In genomic region chr7:29452991-29453741, GRCm38 (mm10) we compare ENCODE assay signal across 9 mouse cellular contexts.
DNase-seq lines count a peak whose midpoint lies in the region; ATAC-seq and TF ChIP-seq lines count a peak whose summit lies in the region.
"Had no signal": no experiment of that assay in that cellular context is flagged by ENCODE, and none has a peak within 500 bp of the region (broad histone marks: within the 10 kb centered on the region; RNA-seq: fewer than 3 reads in every experiment).

No protein-coding gene starts in this region.

- no peak overlapping the region for H3K4me3 ChIP-seq in C2C12 (ENCODE audit: insufficient read depth, poor library complexity, severe bottlenecking)
- H3K4me3 ChIP-seq in forebrain, embryonic 14.5 days (ENCODE audit: low read depth, low read length) = no peak overlapping the region

- ATAC-seq in forebrain, embryonic 14.5 days = peak; percentile 45; the same call in 1 of the 2 replicates
- ATAC-seq: Patski had no signal

- peaks cover 54% of the 10 kb centered on the region for H3K79me3 ChIP-seq in C2C12 (ENCODE audit: low read depth)

- no peak for TF ChIP-seq CTCF in C2C12 (IDR thresholded peaks at IDR 0.05; ENCODE audit: control insufficient read depth, insufficient read depth, insufficient read length)

- WGBS in forebrain, embryonic 14.5 days = 20% methylated on average over 18 of the region's 18 CpGs

- peak overlapping the region; percentile 9; the same call in 1 of the 2 replicates for H3K4me2 ChIP-seq in forebrain, embryonic 14.5 days (ENCODE audit: low read length)

- H3K27me3 ChIP-seq in C2C12 (ENCODE audit: control insufficient read depth, insufficient read depth, insufficient read length) = no peaks in the 10 kb centered on the region
- H3K27me3 ChIP-seq in forebrain, embryonic 14.5 days (replicated peaks; ENCODE audit: control insufficient read depth, insufficient read depth, low read length) = no peaks in the 10 kb centered on the region
- H3K27me3 ChIP-seq: Patski had no signal

- H3K4me1 ChIP-seq in forebrain, embryonic 14.5 days (ENCODE audit: control insufficient read depth, insufficient read depth, low read length) = peaks cover 8% of the 10 kb centered on the region; the same call in 1 of the 2 replicates

- peak overlapping the region; percentile 27 for H3ac ChIP-seq in C2C12 (ENCODE audit: control insufficient read depth, insufficient read length, low read depth)

- peaks cover 86% of the 10 kb centered on the region for H3K79me2 ChIP-seq in C2C12 (ENCODE audit: control insufficient read depth, insufficient read depth)

- peak overlapping the region; percentile 17; the same call in 1 of the 2 replicates for H3K27ac ChIP-seq in forebrain, embryonic 14.5 days (ENCODE audit: low read depth, low read length)

- no peaks in the 10 kb centered on the region for H3K36me3 ChIP-seq in C2C12 (ENCODE audit: control insufficient read depth, insufficient read depth)
- no peaks in the 10 kb centered on the region for H3K36me3 ChIP-seq in forebrain, embryonic 14.5 days (ENCODE audit: control insufficient read depth, insufficient read depth, low read length)

- intact Hi-C loops in heart, postnatal 14 days (cut with DNase I) = no loop called here

- no peaks in the 10 kb centered on the region for H3K9me3 ChIP-seq in forebrain, embryonic 14.5 days (replicated peaks; ENCODE audit: control insufficient read depth, low read length)

- peak; percentile 43 for DNase-seq in cerebellum, adult 11 months
- peak; percentile 53 for DNase-seq in forebrain, embryonic 14.5 days (ENCODE audit: low spot score)
- DNase-seq in heart, postnatal 14 days = peak; percentile 77 to 78
- peak; percentile 81 to 88 for DNase-seq in kidney, postnatal 36 days
- peak; percentile 94 for DNase-seq in lung, postnatal 10 days
- peak; percentile 59 to 73 for DNase-seq in right cerebral cortex, postnatal 10 days (ENCODE audit: low spot score in 2 of 2)
- no peak for DNase-seq in thymus, postnatal 10 days (ENCODE audit: low spot score in 2 of 2)

- no peak overlapping the region; the same call in 1 of the 2 replicates for H3K9ac ChIP-seq in forebrain, embryonic 14.5 days (ENCODE audit: low read length)

TF ChIP-seq in C2C12, 6 proteins besides CTCF, POLR2A, EP300 and RAD21:
- no peak for TF ChIP-seq USF1 (IDR thresholded peaks at IDR 0.05; ENCODE audit: low read depth)
- TF ChIP-seq MYOD1 (IDR thresholded peaks at IDR 0.05; ENCODE audit: control insufficient read depth, insufficient read length, low read depth) = no peak

Comparison
In these comparisons a context has a peak if more than half of its experiments do, and no peak if none do; other contexts are left out.
1. DNase-seq: peak in cerebellum, adult 11 months (single experiment), forebrain, embryonic 14.5 days (single experiment), heart, postnatal 14 days (2 of 2), kidney, postnatal 36 days (2 of 2), lung, postnatal 10 days (single experiment) and right cerebral cortex, postnatal 10 days (2 of 2); none in thymus, postnatal 10 days (0 of 2).